Mouse (Mus musculus) limb, embryonic 15.5 days (tissue): ENCODE data around the gene Rab15. TPM values are rescaled to one million over a fixed set of nuclear protein-coding genes. Genes with fewer than 3 reads are reported as not detected.
"Not testable (repeated sequence)": the region's sequence is repeated elsewhere in the genome, so short reads cannot be mapped to it uniquely, and the experiment has no call there.

Source experiments
- ATAC-seq: fragments of 200-750 bp; cut with Nextera tagmentation; 2 replicates; pipeline ENCODE4 v1.8.0; 2017; ENCODE audit warnings: low read depth, moderate TSS enrichment; ENCODE audit not compliant: insufficient number of reproducible peaks, low FRiP score, low TSS enrichment
- H3K27ac ChIP-seq: fragments of 300-500 bp; sonication (generic); 2 replicates; pipeline ENCODE4 v1.5.1; 2015; ENCODE audit warnings: moderate library complexity, mild to moderate bottlenecking, inconsistent platforms
- H3K27me3 ChIP-seq: fragments of 300-500 bp; sonication (generic); 2 replicates; pipeline ENCODE4 v1.6.1; 2015; ENCODE audit warnings: inconsistent platforms
- H3K36me3 ChIP-seq: fragments of 300-500 bp; sonication (generic); 2 replicates; pipeline ENCODE4 v1.6.1; 2015; ENCODE audit warnings: inconsistent platforms
- H3K4me1 ChIP-seq: fragments of 300-500 bp; sonication (generic); 2 replicates; pipeline ENCODE4 v1.6.1; 2015; ENCODE audit warnings: inconsistent platforms
- H3K4me2 ChIP-seq: fragments of 300-500 bp; sonication (generic); 2 replicates; pipeline ENCODE4 v1.6.1; 2015; ENCODE audit warnings: mild to moderate bottlenecking, inconsistent platforms
- H3K4me3 ChIP-seq: fragments of 300-500 bp; sonication (generic); 2 replicates; pipeline ENCODE4 v1.5.1; 2015; ENCODE audit warnings: mild to moderate bottlenecking, inconsistent platforms
- H3K9ac ChIP-seq: fragments of 300-500 bp; sonication (generic); 2 replicates; pipeline ENCODE4 v1.6.1; 2015; ENCODE audit warnings: inconsistent platforms
- H3K9me3 ChIP-seq: fragments of 300-500 bp; sonication (generic); 2 replicates; pipeline ENCODE4 v1.6.1; 2016; ENCODE audit warnings: inconsistent platforms
- WGBS: fragments of 180-500 bp; shearing (Covaris S2); methylation state at CpG from one replicate; pipeline ENCODE4 v1.1.7; 2015; 5-methylcytosine and 5-hydroxymethylcytosine counted together
- polyA plus RNA-seq: library from polyadenylated mRNA; unstranded; fragments of >200 nt; fragmentation: Nextera tagmentation; extraction: Ambion mirVana; gene quantifications from 2 replicates; pipeline ENCODE4 v1.2.1, GENCODE M21; 2015

Gene Rab15
- polyA plus RNA-seq, 1 experiment from 2014 or later: 28.6 TPM

DNA sequence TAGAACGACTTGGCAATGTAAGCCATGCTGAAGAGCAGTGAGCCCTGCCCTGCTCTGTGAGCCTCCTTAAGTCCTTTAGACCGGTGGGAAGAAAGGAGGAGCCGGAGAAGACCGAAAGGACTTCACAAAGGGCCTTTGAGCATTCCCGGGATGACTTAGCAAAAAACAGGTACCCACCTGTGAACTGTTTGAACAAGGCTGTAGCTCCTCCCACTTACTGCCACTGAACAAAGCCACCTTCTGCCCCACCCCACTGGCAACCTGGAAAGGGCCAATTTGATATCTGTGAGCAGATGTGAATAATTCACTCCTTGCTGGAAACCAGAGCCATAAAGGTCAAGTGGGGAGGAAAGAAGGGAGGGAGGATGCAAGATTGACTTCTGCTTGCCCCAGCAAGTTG lies 27.4 kb downstream of the Rab15 start, which contains the start of gene Gpx2:
Gene Gpx2 (minus strand): TSS at position 205 of the 400 bp plus-strand sequence.
- Histone ChIP-seq H3K4me3 (no peak within 1 kb of the TSS), H3K27ac (no peak within 1 kb of the TSS), H3K9me3 (no peaks in the 10 kb centered on the region), H3K4me2 (no peak within 1 kb of the TSS), H3K36me3 (no peaks in the 10 kb centered on the region), H3K27me3 (no peaks in the 10 kb centered on the region), H3K4me1 (no peaks in the 10 kb centered on the region), H3K9ac (no peak within 1 kb of the TSS)
- WGBS: 70% methylated on average over 5 of the region's 5 CpGs
- no peak for ATAC-seq

DNA sequence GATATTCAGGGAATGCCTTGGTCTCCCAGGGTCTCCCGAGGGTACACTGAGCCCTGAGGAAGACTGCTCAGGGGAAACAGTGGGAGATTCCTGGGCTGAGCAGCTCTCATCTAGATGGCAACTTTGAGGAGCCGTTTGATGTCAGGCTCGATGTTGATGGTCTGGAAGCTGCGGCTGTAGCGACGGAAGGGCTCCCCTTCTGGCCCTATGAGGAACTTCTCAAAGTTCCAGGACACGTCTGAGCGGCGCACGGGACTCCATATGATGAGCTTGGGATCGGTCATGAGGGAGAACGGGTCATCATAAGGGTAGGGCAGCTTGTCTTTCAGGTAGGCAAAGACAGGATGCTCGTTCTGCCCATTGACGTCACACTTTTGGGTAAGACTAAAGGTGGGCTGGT lies 30.2 kb downstream of the Rab15 start:
- not testable (repeated sequence) for ATAC-seq

DNA sequence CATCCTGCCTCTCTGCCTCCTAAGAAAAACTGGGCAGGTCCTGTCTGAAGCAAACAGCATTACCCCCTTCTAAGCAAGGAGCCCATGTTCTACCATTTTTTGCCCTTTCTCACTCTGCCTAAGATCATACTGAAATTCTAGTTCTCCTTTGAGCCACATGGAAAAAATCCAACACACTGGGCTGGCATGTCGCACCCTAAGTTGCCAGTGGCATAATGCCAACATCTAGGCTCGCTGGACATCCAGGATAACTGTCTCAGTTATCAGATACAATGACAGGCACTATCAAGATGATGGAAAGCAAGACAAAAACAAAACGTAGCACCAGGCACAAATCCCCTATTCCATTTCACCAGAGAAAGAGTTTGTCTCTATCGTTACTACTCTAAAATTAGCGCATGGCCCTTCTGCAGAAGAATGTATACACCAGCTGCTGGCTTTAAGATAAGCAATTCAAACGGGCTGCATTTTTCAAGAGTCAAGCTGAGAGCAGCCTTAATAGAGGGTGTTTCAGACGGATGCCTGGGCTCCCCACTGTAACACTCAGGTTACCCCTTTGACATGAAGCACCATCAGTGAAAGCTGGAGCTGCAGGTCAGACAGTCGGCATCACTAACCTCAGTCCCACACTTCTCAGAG lies 32.1 kb downstream of the Rab15 start:
- Histone ChIP-seq H3K4me2 (no peak overlapping the region), H3K36me3 (no peaks in the 10 kb centered on the region), H3K27me3 (no peaks in the 10 kb centered on the region), H3K9ac (no peak overlapping the region), H3K27ac (no peak overlapping the region), H3K9me3 (no peaks in the 10 kb centered on the region), H3K4me1 (no peaks in the 10 kb centered on the region), H3K4me3 (no peak overlapping the region)
- 60% methylated on average over 8 of the region's 8 CpGs for WGBS
- no peak for ATAC-seq

More for the DNA sequence above, 30.2 kb downstream of the Rab15 start:
- H3K9ac ChIP-seq, H3K4me1 ChIP-seq, H3K27me3 ChIP-seq, H3K4me3 ChIP-seq, H3K36me3 ChIP-seq, H3K9me3 ChIP-seq, H3K4me2 ChIP-seq, H3K27ac ChIP-seq: not testable (repeated sequence)
- WGBS: 46% methylated on average over 14 of the region's 14 CpGs

DNA sequence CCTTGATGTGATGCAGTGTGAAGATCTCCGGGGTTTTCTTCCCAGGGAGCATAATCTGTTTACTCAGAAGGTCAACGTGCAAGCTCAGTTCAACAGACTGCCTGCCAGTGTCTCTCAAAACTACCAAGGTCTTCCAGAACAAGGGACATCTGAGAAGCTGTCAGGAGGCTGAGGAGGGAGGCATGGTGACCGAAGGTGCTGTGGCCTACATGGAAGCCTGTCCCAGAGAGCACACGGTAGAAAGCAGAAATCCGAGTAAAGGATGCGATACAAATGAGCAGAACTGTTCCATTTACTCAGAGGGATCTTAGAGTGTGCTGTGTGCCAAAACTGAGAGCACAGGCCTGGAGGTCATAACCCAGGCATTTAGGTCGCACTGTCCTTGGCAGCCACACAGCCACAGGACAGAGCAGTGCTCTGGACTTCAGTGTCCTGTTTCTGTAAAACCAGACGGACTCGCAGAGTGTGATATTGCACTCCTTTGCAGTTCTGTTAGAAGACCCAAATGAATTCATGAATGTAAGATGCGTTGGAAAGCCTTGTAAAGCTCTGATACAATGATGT lies 38.6 kb downstream of the Rab15 start:
- H3K9ac ChIP-seq: no peak overlapping the region
- H3K36me3 ChIP-seq: peaks cover 5% of the 10 kb centered on the region; the same call in 1 of the 2 replicates
- 68% methylated on average over 10 of the region's 10 CpGs for WGBS
- H3K27me3 ChIP-seq: no peaks in the 10 kb centered on the region
- H3K4me2 ChIP-seq: no peak overlapping the region
- no peak overlapping the region for H3K4me3 ChIP-seq
- ATAC-seq: no peak
- H3K9me3 ChIP-seq: no peaks in the 10 kb centered on the region
- H3K4me1 ChIP-seq: no peaks in the 10 kb centered on the region
- no peak overlapping the region for H3K27ac ChIP-seq

DNA sequence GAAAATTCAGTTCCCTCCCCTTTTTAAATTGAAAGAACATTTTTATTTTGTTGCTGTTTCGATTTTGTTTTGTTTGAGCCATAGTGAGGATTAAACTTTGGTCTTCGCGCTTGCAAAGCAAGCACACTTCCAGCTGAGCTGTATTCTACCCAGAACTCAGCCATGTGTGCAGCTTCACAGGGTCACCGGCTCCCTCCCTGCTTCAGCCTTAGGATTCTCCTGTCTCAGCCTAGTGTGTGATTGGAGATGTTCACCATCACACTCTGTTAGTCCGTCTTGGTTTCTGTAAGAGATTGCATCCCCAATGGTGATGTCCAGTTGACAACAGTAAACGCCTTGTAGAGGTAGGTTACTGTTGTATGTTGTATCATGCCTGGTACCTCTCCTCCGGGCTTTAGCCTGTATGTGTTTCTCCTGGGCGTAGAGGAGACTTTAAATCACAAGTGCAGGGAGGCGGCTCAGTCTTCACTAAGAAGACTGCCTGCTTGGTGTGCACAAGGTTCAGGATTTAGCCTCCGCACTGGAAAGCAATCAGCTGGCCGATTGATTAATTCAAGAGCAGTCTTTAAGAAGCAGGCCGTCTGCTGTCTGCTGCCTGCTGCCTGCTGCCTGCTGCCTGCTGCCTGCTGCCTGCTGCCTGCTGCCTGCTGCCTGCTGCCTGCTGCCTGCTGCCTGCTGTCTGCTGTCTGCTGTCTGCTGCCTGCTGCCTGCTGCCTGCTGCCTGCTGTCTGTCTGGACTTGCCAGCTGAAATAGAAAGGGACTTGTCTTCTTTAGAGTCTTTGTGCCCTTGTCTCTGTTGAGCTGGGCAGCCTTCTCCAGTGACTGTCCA lies 41.9 kb downstream of the Rab15 start:
- no peaks in the 10 kb centered on the region for H3K27me3 ChIP-seq
- no peak overlapping the region for H3K4me3 ChIP-seq
- H3K4me1 ChIP-seq: no peaks in the 10 kb centered on the region
- no peak overlapping the region for H3K9ac ChIP-seq
- ATAC-seq: no peak
- H3K4me2 ChIP-seq: no peak overlapping the region
- H3K36me3 ChIP-seq: peaks cover 13% of the 10 kb centered on the region
- H3K27ac ChIP-seq: no peak overlapping the region
- WGBS: 71% methylated on average over 12 of the region's 12 CpGs
- H3K9me3 ChIP-seq: no peaks in the 10 kb centered on the region

DNA sequence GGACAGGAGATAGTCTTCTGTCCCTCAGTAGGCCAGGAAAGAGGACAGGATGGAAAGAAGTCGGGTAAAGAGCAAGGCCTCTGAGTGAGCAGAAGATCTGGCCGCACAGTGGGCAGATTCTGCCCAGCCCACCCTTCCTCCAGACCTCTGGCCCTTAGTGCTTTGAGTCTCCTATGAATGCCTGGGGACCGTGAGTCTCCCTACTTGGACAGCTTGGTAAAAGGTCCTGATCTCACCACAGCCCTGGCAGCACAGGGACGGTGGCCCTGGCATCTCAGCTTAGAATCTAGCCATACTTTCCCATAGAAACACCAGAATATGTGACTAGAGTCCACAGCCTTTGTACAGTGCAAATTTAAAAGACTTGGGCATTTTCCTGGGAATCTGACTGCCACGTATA lies 42.8 kb downstream of the Rab15 start:
- Histone ChIP-seq H3K27ac (no peak overlapping the region), H3K36me3 (peaks cover 13% of the 10 kb centered on the region), H3K9me3 (no peaks in the 10 kb centered on the region), H3K27me3 (no peaks in the 10 kb centered on the region), H3K4me1 (no peaks in the 10 kb centered on the region), H3K9ac (no peak overlapping the region), H3K4me2 (no peak overlapping the region), H3K4me3 (no peak overlapping the region)
- ATAC-seq: no peak
- WGBS: 88% methylated on average over 5 of the region's 5 CpGs

DNA sequence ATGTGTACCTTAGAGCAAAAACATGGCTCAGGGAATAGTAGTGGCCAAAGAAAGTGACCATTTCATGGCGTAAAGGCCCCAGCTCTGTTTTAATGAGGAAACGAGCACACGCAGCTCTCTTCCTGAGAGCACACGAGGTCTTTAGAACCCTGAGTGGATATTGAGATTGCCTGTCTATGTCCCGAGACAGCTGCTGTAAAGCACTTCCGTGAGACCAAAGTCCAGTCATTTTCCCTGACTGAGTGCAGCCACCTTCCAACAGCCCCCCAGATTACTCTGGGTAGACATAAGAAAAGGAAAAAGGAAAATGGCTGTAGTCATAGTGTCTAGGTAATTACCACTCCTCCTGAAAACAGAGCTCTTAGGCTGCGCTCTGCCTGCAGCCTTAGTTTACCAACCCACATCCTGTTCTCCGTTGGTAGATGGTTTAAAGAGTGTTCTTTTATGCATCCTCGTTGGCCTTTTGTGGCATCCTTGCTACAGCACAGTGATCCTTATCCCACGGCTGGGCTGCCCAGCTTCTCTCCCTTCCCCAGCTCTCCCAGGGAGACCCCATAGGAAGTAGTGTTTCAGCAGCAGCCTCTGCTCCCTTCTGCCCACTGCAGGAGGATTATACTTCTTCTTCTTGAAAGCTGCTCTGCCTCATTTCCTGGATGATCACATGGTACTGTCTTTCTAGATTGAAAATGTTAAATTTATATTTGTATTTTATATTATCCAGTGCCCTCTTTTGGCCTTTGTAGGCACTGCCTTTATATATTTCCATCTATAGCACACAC lies 44.2 kb downstream of the Rab15 start:
- Histone ChIP-seq H3K36me3 (peaks cover 13% of the 10 kb centered on the region), H3K9ac (no peak overlapping the region), H3K4me3 (no peak overlapping the region), H3K4me1 (no peaks in the 10 kb centered on the region), H3K27me3 (no peaks in the 10 kb centered on the region), H3K4me2 (no peak overlapping the region), H3K9me3 (no peaks in the 10 kb centered on the region), H3K27ac (no peak overlapping the region)
- no peak for ATAC-seq
- 82% methylated on average over 10 of the region's 10 CpGs for WGBS

DNA sequence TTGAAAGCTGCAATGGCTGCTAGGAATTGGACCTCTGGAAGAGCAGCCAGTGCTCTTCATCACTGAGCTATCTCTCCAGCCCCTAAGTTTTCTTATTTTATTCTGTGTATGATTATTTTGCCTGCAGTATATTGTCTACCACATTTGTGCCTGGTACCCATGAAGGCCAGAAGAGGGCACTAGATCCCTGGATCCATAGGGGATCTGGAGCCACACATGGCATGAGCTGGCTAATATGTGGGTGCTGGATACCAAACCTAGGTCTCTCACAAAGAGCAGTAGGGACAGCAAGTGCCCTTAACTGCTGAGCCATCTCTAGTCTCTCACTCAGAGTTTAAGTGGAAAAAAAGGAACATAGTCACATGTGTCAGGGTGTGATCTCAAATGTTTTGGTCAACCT lies 44.9 kb downstream of the Rab15 start:
- Histone ChIP-seq H3K4me3 (no peak overlapping the region), H3K36me3 (peaks cover 13% of the 10 kb centered on the region), H3K9ac (no peak overlapping the region), H3K27ac (no peak overlapping the region), H3K4me2 (no peak overlapping the region), H3K4me1 (no peaks in the 10 kb centered on the region), H3K27me3 (no peaks in the 10 kb centered on the region), H3K9me3 (no peaks in the 10 kb centered on the region)
- ATAC-seq: no peak

DNA sequence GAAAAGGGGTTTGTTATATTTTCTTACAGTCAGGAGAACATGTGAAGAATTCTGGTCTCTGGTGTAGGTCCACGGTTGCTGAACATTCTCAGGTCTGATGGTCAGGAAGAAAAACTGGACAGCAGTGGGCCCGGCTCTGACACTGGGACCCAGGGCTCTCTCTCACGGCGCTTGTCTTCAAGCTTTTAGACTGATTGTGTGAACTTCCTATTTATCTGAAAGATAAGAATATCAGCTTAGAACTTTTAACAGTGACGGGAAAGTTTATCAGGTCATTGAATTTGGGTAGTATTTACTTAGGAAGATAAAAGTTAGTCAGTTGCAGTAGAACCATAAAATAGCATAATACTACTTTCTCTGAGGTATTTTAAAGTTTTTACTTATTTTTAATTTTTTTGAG lies 45.8 kb downstream of the Rab15 start:
- Histone ChIP-seq H3K36me3 (peaks cover 13% of the 10 kb centered on the region), H3K9ac (no peak overlapping the region), H3K4me1 (no peaks in the 10 kb centered on the region), H3K9me3 (no peaks in the 10 kb centered on the region), H3K27ac (no peak overlapping the region), H3K4me2 (no peak overlapping the region), H3K4me3 (no peak overlapping the region), H3K27me3 (no peaks in the 10 kb centered on the region)
- WGBS: 89% methylated on average over 5 of the region's 5 CpGs
- ATAC-seq: no peak

DNA sequence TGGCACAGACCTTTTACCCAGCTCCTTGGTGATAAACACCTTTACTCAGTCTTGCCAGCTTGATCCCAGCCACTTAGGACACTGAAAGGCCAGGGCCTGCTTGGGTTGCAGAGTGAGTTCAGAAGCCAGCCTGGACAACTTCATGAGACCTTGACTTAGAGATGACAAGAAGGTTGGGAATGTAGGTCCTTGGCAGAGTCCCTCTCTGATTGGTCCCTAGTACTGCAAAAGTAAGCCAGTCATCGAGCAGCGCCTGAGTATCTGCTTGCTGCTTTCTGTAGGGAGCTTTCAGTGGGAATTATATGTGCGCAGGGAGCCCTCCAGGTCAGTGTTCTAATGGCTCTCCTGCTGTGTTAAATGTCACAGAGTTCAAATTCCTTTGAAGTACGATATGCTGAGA lies 47.6 kb downstream of the Rab15 start:
- no peaks in the 10 kb centered on the region for H3K4me1 ChIP-seq
- H3K4me3 ChIP-seq: no peak overlapping the region
- no peaks in the 10 kb centered on the region for H3K9me3 ChIP-seq
- H3K27me3 ChIP-seq: no peaks in the 10 kb centered on the region
- ATAC-seq: no peak
- H3K4me2 ChIP-seq: no peak overlapping the region
- H3K27ac ChIP-seq: no peak overlapping the region
- peaks cover 13% of the 10 kb centered on the region for H3K36me3 ChIP-seq
- no peak overlapping the region for H3K9ac ChIP-seq
- WGBS: 52% methylated on average over 4 of the region's 4 CpGs

DNA sequence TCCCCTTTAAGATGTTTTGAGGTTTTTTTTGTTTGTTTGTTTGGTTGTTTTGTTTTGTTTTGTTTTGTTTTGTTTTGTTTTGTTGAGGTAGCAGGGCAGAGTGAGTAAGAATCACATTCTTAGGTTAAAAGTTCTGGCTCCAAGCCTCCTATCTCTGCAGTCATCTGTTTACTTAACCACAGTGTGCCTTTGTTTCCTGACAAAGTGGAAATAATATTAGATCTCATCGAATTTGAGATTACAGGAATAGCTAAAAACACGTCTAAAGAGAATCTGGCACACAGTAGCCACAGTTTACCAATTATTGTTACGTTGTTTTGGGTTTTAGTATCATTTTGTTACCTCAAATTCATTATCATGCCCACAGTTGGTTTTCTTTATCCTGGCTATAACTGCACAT lies 48.1 kb downstream of the Rab15 start:
- 79% methylated on average over 3 of the region's 3 CpGs for WGBS
- peaks cover 9% of the 10 kb centered on the region for H3K36me3 ChIP-seq

DNA sequence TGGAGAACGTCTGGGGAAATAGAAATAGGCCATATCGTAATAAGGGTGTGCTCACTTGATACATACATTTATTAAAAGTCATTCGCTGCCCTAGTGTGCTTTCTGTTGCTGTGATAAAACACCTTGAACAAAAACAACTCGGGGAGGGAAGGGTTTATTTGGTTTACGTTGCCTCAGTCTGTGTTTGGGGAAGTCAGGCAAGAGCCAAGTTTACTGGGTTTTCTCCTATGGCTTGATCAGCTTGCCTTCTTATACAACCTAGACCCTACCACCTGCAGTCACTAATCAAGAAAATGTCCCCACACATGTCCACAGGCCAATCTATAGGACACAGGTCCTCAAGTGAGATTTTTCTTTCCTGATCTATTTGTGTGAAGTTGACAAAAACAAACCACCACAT lies 51.2 kb downstream of the Rab15 start:
- 87% methylated on average over 5 of the region's 5 CpGs for WGBS
- Histone ChIP-seq H3K4me3 (no peak overlapping the region), H3K36me3 (peaks cover 4% of the 10 kb centered on the region; the same call in 1 of the 2 replicates), H3K27me3 (no peaks in the 10 kb centered on the region), H3K9ac (no peak overlapping the region), H3K4me1 (no peaks in the 10 kb centered on the region), H3K4me2 (no peak overlapping the region), H3K27ac (no peak overlapping the region), H3K9me3 (no peaks in the 10 kb centered on the region)
- no peak for ATAC-seq

More for the DNA sequence above, 48.1 kb downstream of the Rab15 start:
- H3K27ac ChIP-seq: no peak overlapping the region
- no peaks in the 10 kb centered on the region for H3K4me1 ChIP-seq
- H3K9ac ChIP-seq: no peak overlapping the region
- no peak for ATAC-seq
- no peaks in the 10 kb centered on the region for H3K27me3 ChIP-seq
- no peak overlapping the region for H3K4me2 ChIP-seq
- H3K4me3 ChIP-seq: no peak overlapping the region
- no peaks in the 10 kb centered on the region for H3K9me3 ChIP-seq
